Mouse (Mus musculus) embryonic facial prominence, embryonic 15.5 days (tissue): ENCODE measurements around the gene Nfkbid. TPM values are rescaled to one million over a fixed set of nuclear protein-coding genes. Genes with fewer than 3 reads are reported as not detected.

ENCODE experiments used
- ATAC-seq: fragments of 200-750 bp; cut with Nextera tagmentation; 2 replicates; pipeline ENCODE4 v1.8.0; 2017; ENCODE audit warnings: low read depth, moderate TSS enrichment; ENCODE audit not compliant: insufficient number of reproducible peaks, low FRiP score, low TSS enrichment
- H3K27ac ChIP-seq: fragments of 300-500 bp; sonication (generic); replicated peaks from 2 replicates; pipeline ENCODE4 v1.5.1; 2015; ENCODE audit warnings: mild to moderate bottlenecking, inconsistent platforms
- H3K27me3 ChIP-seq: fragments of 300-500 bp; sonication (generic); 2 replicates; pipeline ENCODE4 v1.6.1; 2015; ENCODE audit warnings: inconsistent platforms
- H3K36me3 ChIP-seq: fragments of 300-500 bp; sonication (generic); 2 replicates; pipeline ENCODE4 v1.6.1; 2015; ENCODE audit warnings: mild to moderate bottlenecking, inconsistent platforms
- H3K4me1 ChIP-seq: fragments of 300-500 bp; sonication (generic); 2 replicates; pipeline ENCODE4 v1.6.1; 2015; ENCODE audit warnings: inconsistent platforms
- H3K4me2 ChIP-seq: fragments of 300-500 bp; sonication (generic); replicated peaks from 2 replicates; pipeline ENCODE4 v1.6.1; 2015; ENCODE audit warnings: mild to moderate bottlenecking, inconsistent platforms
- H3K4me3 ChIP-seq: fragments of 300-500 bp; sonication (generic); replicated peaks from 2 replicates; pipeline ENCODE4 v1.5.1; 2015; ENCODE audit warnings: mild to moderate bottlenecking, inconsistent platforms
- H3K9ac ChIP-seq: fragments of 300-500 bp; sonication (generic); 2 replicates; pipeline ENCODE4 v1.6.1; 2015; ENCODE audit warnings: inconsistent platforms
- H3K9me3 ChIP-seq: fragments of 300-500 bp; sonication (generic); replicated peaks from 2 replicates; pipeline ENCODE4 v1.6.1; 2016; ENCODE audit warnings: inconsistent platforms
- WGBS: fragments of 180-500 bp; shearing (Covaris S2); methylation state at CpG from one replicate; pipeline ENCODE4 v1.1.7; 2015; 5-methylcytosine and 5-hydroxymethylcytosine counted together
- polyA plus RNA-seq: library from polyadenylated mRNA; unstranded; fragments of >200 nt; fragmentation: Nextera tagmentation; extraction: Ambion mirVana; gene quantifications from 2 replicates; pipeline ENCODE4 v1.2.1, GENCODE M21; 2015

The Nfkbid gene
- polyA plus RNA-seq, 1 experiment from 2014 or later, result 1.7 TPM

DNA sequence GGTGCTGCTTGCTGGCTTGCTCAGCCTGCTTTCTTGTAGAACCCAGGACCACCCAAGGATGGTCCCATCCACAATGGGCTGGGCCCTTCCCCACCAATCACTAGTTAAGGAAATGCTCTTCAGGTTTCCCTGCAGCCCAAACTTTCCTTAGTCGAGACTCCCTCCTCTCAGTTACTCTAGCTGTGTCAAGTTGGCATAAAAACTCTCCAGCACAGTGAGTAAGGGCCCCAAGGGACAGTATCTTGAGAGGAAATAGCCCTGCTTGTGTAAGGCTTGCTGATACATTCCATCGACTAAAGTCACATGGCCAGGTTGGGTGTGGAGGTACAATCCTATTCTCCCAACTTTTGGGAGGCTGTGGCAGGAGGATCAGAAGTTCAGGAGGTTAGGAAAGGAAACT, 8.7 kb downstream of the Nfkbid start:
- ATAC-seq, result no peak
- peaks cover 12% of the 10 kb centered on the region for H3K36me3 ChIP-seq
- H3K27ac ChIP-seq, result no peak overlapping the region
- H3K4me3 ChIP-seq, result no peak overlapping the region
- 41% methylated on average over 2 of the region's 2 CpGs for WGBS
- H3K4me2 ChIP-seq, result no peak overlapping the region
- no peak overlapping the region for H3K9ac ChIP-seq
- no peaks in the 10 kb centered on the region for H3K27me3 ChIP-seq
- H3K9me3 ChIP-seq, result no peaks in the 10 kb centered on the region
- no peaks in the 10 kb centered on the region for H3K4me1 ChIP-seq

DNA sequence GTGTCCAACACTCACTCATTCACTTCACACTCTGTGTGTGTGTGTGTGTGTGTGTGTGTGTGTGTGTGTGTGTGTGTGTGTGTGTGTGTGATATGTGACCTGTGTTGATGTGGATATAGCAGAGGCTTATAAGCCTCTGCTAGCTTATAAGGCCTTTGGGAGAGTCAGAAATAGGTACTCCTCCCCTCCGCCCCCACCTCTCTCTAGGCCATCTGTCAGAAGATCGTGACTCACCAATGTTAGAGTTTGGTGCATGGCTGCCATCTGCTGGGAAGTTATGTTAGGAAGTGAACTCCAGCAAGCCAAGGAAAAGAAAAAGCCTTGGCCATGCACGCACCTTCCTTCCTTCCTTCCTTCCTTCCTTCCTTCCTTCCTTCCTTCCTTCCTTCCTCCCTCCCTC, 10.3 kb downstream of the Nfkbid start:
- 4% methylated on average over 3 of the region's 3 CpGs for WGBS
- no peak overlapping the region for H3K9ac ChIP-seq
- no peak overlapping the region for H3K4me3 ChIP-seq
- ATAC-seq, result no peak
- no peaks in the 10 kb centered on the region for H3K27me3 ChIP-seq
- H3K4me2 ChIP-seq, result no peak overlapping the region
- no peaks in the 10 kb centered on the region for H3K9me3 ChIP-seq
- H3K27ac ChIP-seq, result no peak overlapping the region
- H3K36me3 ChIP-seq, result peaks cover 7% of the 10 kb centered on the region; the same call in 1 of the 2 replicates
- no peaks in the 10 kb centered on the region for H3K4me1 ChIP-seq

DNA sequence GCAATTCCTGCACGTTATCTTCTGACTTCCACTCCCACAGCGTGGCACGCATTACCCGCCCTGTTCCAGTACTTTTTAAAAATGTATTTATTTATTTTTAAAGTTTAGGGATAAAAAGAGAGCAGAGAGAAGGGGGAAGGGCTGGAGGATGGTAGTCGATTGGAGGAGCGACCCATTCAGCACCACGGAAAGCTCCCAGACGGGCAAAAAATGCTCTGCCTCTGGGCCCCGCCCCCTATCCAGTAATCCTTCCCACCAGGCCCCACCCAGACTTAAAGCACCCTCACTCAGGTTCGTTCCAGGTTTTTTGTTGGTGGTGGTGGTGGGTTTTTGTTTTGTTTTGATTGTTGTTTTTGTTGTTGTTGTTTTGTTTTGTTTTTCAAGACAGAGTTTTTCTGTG, 12.7 kb downstream of the Nfkbid start:
- Histone ChIP-seq H3K27me3 (no peaks in the 10 kb centered on the region), H3K36me3 (0 out of 2 replicates have a peak, but pooled peaks cover 6% of the 10 kb centered on the region), H3K4me1 (no peaks in the 10 kb centered on the region), H3K9me3 (no peaks in the 10 kb centered on the region), H3K27ac (no peak overlapping the region), H3K4me3 (no peak overlapping the region), H3K4me2 (no peak overlapping the region), H3K9ac (no peak overlapping the region)
- ATAC-seq, result no peak
- WGBS, result 2% methylated on average over 10 of the region's 10 CpGs

DNA sequence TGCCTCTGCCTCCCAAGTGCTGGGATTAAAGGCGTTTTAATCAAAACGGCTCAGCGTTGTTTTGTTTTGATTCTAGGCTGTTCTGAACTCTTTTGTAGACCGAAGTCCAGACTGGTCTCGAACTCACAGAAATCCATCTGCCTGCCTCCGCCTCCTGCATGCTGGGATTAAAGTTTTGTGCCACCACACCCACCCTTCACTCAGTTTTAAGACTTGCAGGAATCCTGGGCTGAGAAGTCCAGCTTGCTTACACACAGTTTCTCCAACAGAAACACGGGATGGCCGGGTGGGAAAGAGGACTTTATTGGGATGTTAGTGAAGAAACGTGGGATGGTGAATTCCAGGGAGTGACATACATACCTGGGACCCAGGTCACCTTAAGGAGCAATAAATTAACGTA, 13.2 kb downstream of the Nfkbid start:
- H3K4me2 ChIP-seq, result no peak overlapping the region
- no peaks in the 10 kb centered on the region for H3K27me3 ChIP-seq
- no peak for ATAC-seq
- peaks cover 8% of the 10 kb centered on the region; the same call in 1 of the 2 replicates for H3K36me3 ChIP-seq
- no peak overlapping the region for H3K9ac ChIP-seq
- H3K27ac ChIP-seq, result no peak overlapping the region
- no peaks in the 10 kb centered on the region for H3K9me3 ChIP-seq
- H3K4me1 ChIP-seq, result no peaks in the 10 kb centered on the region
- H3K4me3 ChIP-seq, result no peak overlapping the region
- WGBS, result 69% methylated on average over 10 of the region's 10 CpGs

DNA sequence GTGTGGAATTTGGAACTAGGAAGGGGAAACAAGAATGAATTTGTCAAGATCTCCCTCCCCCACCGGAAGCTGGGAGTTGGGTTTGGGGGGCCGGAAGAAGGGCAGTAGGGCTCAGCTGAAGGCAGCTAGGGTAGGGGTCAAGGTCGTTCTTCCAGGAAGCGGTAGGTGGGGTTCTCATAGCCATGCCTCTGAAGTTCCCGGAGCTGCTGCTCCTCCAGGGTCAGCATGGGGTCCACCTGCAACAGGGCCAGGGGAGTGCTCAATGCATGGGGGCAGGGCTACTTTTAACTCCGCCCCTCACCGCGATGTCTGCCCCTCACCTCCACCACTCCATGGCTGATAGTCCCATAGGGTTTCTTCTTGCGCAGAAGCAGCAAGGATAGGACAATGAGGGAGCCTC, 13.6 kb downstream of the Nfkbid start:
- H3K27ac ChIP-seq, result no peak overlapping the region
- no peak overlapping the region for H3K9ac ChIP-seq
- no peaks in the 10 kb centered on the region for H3K27me3 ChIP-seq
- H3K4me2 ChIP-seq, result no peak overlapping the region
- H3K9me3 ChIP-seq, result no peaks in the 10 kb centered on the region
- 53% methylated on average over 9 of the region's 9 CpGs for WGBS
- no peak overlapping the region for H3K4me3 ChIP-seq
- no peaks in the 10 kb centered on the region for H3K4me1 ChIP-seq
- no peak for ATAC-seq
- H3K36me3 ChIP-seq, result peaks cover 12% of the 10 kb centered on the region; the same call in 1 of the 2 replicates

DNA sequence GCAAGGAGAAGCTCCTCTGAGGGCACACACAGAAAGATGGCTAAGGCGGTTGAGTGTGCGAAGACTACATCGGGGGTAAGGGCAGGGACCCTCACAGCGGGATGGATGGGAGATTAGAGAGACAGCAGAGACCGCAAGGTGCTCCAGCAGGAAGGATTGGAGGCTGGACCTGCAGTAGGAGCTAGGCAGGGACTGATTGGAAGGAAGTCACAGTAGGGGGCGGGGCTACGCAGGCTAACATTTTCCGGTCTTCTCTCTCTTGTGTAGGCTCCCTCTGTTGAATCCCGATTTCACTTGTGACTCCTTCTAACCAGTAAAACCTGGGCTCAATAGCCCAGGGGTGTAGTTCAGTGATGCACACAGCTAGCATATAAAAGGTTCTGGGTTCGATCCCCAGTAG, 15.3 kb downstream of the Nfkbid start:
- Histone ChIP-seq H3K9ac (no peak overlapping the region), H3K27ac (no peak overlapping the region), H3K27me3 (no peaks in the 10 kb centered on the region), H3K4me1 (no peaks in the 10 kb centered on the region), H3K9me3 (no peaks in the 10 kb centered on the region), H3K36me3 (peaks cover 16% of the 10 kb centered on the region; the same call in 1 of the 2 replicates), H3K4me2 (no peak overlapping the region), H3K4me3 (no peak overlapping the region)
- 22% methylated on average over 10 of the region's 10 CpGs for WGBS
- no peak for ATAC-seq

DNA sequence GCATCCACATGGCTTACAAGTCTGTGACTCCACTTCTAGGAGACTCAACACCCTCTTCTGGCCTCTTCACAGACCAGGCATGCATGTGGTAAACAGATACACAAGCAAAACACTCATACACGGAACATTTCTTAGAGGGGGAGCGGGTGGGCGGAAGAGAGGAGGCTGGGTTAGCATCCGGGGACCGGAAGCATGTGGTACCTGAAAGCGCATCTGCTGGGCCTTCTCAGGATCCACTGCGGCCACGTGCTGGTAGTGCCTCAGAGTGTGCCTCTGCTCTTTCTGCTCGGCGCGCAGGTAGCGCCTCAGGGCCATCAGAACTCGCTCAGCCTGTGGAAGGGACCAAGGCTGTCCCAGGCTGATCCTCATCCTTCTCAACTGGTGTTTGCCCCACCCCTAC, 18.2 kb downstream of the Nfkbid start:
- H3K27me3 ChIP-seq, result no peaks in the 10 kb centered on the region
- 67% methylated on average over 13 of the region's 13 CpGs for WGBS
- no peaks in the 10 kb centered on the region for H3K9me3 ChIP-seq

DNA sequence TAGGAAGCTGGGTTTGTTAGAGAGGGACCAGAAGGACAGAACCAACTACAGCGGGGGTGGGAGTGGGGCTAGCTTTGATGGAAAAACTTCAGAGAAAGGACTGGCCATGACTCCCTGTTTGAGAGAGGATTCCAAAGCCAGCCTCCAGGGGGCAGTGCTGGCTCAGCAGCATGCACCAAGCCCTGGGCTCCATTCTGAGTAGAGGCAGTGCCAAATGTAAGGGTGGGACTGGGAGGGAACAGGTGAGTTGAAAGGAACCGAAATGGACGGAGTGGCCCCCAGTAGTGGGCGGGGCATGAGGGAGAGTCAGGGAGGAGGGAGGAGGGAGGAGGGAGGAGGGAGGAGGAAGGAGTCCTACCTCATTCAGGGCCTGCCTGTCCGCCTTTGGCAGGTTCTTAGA, 19.2 kb downstream of the Nfkbid start:
- H3K4me1 ChIP-seq, result peaks cover 16% of the 10 kb centered on the region
- H3K36me3 ChIP-seq, result peaks cover 23% of the 10 kb centered on the region; the same call in 1 of the 2 replicates
- no peaks in the 10 kb centered on the region for H3K27me3 ChIP-seq
- 26% methylated on average over 4 of the region's 5 CpGs for WGBS
- no peak overlapping the region for H3K4me3 ChIP-seq
- H3K9me3 ChIP-seq, result no peaks in the 10 kb centered on the region
- ATAC-seq, result no peak
- H3K4me2 ChIP-seq, result no peak overlapping the region
- no peak overlapping the region for H3K27ac ChIP-seq
- H3K9ac ChIP-seq, result no peak overlapping the region

More for the DNA sequence above, 18.2 kb downstream of the Nfkbid start:
- Histone ChIP-seq H3K4me3 (no peak overlapping the region), H3K36me3 (peaks cover 25% of the 10 kb centered on the region; the same call in 1 of the 2 replicates), H3K9ac (no peak overlapping the region), H3K27ac (no peak overlapping the region), H3K4me1 (peaks cover 12% of the 10 kb centered on the region), H3K4me2 (no peak overlapping the region)
- ATAC-seq, result no peak

DNA sequence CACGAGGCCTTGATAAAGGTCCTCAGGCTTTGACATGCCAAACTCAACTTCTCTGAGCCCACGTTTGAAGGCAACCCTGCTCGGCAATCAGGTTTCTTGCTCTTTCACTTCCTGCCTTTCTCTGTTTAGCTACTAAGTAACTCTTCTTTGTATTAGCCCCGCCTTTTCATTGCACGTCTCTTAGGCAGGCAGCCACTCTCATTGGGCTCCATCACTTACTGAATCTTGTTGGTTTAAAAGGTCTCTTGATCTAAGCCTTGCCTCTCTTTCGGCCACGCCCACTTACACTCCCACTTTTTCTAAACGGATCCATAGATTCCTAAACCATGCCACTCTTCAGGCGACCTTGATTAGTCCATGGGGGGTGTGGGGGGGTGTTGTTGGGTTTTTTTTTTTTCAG, 22.2 kb downstream of the Nfkbid start:
- no peaks in the 10 kb centered on the region for H3K27me3 ChIP-seq

DNA sequence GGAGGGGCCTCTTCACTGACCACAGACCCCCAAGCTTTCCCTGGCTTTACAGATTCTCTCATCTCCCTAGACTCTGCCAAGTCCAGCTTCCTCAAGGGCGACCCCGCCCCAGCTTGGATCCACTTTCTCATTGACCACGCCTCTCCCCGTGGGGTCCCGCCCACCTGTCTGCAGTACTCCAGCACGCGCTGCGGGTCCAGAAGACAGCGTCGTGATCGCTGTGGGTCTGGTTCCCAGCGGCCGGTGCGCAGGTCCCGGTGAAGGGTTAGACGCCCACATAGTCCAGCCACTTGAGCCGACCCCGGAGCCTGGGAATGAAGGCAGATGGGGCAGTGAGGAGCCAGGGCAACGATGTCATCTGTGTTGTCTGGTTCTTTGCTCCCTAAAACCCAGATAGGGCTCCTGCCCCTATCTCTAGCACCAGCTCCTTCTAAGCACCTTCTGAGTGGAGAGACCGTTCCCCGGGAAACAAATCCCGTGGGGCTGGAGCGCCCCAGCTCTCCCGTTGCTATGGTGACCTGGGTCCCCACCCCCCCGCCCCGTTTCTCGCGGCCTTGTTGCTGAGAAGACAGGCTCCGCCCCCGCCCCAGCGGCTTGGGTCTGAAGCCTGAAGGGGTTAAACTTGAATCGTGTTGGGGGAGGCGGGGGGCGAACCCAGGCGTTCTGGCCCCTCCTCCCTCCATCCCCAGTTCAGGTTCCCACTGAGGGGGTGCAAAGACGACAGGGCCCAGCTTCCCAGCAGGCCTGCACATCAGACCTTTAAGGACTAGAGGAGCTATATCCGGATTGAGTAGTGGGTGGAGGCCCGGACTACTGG, 22.8 kb downstream of the Nfkbid start:
- peak overlapping the region; percentile 44 for H3K9ac ChIP-seq
- no peaks in the 10 kb centered on the region for H3K27me3 ChIP-seq
- ATAC-seq, result 0 out of 2 replicates have a peak, but pooled peaks have one; percentile 20
- H3K4me3 ChIP-seq, result peak overlapping the region; percentile 69
- H3K36me3 ChIP-seq, result peaks cover 19% of the 10 kb centered on the region; the same call in 1 of the 2 replicates
- no peaks in the 10 kb centered on the region for H3K9me3 ChIP-seq
- no peak overlapping the region; the same call in 1 of the 2 replicates for H3K27ac ChIP-seq
- WGBS, result under 1% methylated on average over 38 of the region's 38 CpGs
- H3K4me1 ChIP-seq, result peaks cover 16% of the 10 kb centered on the region
- peak overlapping the region; percentile 87 for H3K4me2 ChIP-seq

More for the DNA sequence above, 22.2 kb downstream of the Nfkbid start:
- Histone ChIP-seq H3K4me1 (peaks cover 16% of the 10 kb centered on the region), H3K9me3 (no peaks in the 10 kb centered on the region), H3K36me3 (peaks cover 19% of the 10 kb centered on the region; the same call in 1 of the 2 replicates), H3K27ac (no peak overlapping the region), H3K4me3 (peak overlapping the region; percentile 69; the same call in 1 of the 2 replicates), H3K9ac (no peak overlapping the region), H3K4me2 (peak overlapping the region; percentile 87)
- WGBS, result 26% methylated on average over 9 of the region's 9 CpGs
- no peak for ATAC-seq

DNA sequence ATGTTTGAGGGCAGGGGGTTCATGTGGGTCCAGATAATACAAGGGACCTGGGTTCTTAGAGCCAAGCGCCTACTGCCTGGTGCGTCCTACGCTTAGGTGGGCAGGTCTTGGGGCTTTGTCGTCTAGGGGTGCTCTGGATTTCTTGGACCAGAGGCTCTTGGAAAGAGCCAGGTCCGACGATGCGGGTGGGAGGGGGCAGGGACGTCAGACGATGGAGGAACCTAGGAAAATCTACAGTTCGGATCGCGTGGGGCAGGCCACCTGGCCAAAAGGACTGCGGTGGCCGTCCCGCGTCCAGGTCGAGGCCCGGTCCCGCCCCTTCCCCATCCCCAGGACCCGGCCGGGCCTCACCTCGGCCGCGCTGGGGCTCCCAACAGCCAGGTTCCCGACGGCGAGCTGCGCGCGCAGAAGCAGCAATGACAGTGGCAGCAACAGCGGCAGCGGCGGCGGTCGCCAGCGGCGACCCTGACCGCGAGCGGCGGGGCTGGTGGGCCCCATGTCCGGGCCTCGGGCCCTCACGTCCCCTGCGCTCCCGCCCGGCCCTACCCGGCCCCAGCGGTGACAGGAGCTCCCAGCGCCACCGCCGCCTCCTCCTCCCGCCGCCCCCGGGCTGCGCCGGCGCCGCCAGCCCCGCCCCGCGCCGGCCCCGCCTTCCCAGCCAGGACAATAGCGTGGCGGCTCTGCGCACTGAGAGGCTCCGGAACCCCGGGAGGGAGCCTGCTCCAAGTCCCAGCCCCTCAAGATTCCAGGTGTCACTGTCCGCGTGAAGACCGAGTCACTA, 23.6 kb downstream of the Nfkbid start, which contains the start of gene Aplp1:
Aplp1 (minus strand) TSS at position 565 of the 781 bp plus-strand sequence.
- WGBS, result under 1% methylated on average over 55 of the region's 72 CpGs
- ATAC-seq, result peak; percentile 75
- H3K4me3 ChIP-seq, result peak within 1 kb of the TSS; percentile 69
- H3K4me1 ChIP-seq, result peaks cover 16% of the 10 kb centered on the region
- peak within 1 kb of the TSS; percentile 44 for H3K9ac ChIP-seq
- H3K27ac ChIP-seq, result peak within 1 kb of the TSS; percentile 13; the same call in 1 of the 2 replicates
- H3K9me3 ChIP-seq, result no peaks in the 10 kb centered on the region
- H3K36me3 ChIP-seq, result peaks cover 13% of the 10 kb centered on the region; the same call in 1 of the 2 replicates
- peak within 1 kb of the TSS; percentile 87 for H3K4me2 ChIP-seq
- H3K27me3 ChIP-seq, result peaks cover under 1% of the 10 kb centered on the region; the same call in 1 of the 2 replicates
